Mouse (Mus musculus) CH12.LX (cell line): Measurements from ENCODE around the gene Ndufaf3. TPM values are rescaled to one million over a fixed set of nuclear protein-coding genes. Genes with fewer than 3 reads are reported as not detected.
"Not testable (repeated sequence)": the region's sequence is repeated elsewhere in the genome, so short reads cannot be mapped to it uniquely, and the experiment has no call there.

ENCODE experiments used
- DNase-seq: peaks from one replicate; pipeline ENCODE4 v3.0.0-alpha.2; 2013; ENCODE audit errors: extremely low read depth
- H3K27ac ChIP-seq: 2 replicates; pipeline ENCODE4 v1.5.1; 2012; ENCODE audit warnings: low read depth, mild to moderate bottlenecking, control low read depth, moderate library complexity; ENCODE audit not compliant: insufficient read depth
- H3K27me3 ChIP-seq: replicated peaks from 2 replicates; pipeline ENCODE3; 2012; ENCODE audit warnings: inconsistent platforms
- H3K36me3 ChIP-seq, 2 experiments: replicated peaks in 1 of 2; 2 replicates each; pipeline versions ENCODE3 to v1.6.1; 2012; ENCODE audit warnings: inconsistent platforms in 1 of 2, low read length in 1 of 2, mild to moderate bottlenecking in 1 of 2, mixed read lengths in 1 of 2, moderate library complexity in 1 of 2; ENCODE audit not compliant: control insufficient read depth in 1 of 2, insufficient read depth in 1 of 2
- H3K4me1 ChIP-seq, 2 experiments: 2 replicates each; pipeline ENCODE4 v1.6.1; 2012; ENCODE audit warnings: inconsistent platforms in 1 of 2, moderate library complexity in 1 of 2; ENCODE audit not compliant: insufficient read depth in 2 of 2, control insufficient read depth in 1 of 2
- H3K4me2 ChIP-seq: 2 replicates; pipeline ENCODE4 v1.6.1; 2012; ENCODE audit warnings: low read depth, mild to moderate bottlenecking, control low read depth; ENCODE audit not compliant: poor library complexity, insufficient read depth, severe bottlenecking
- H3K4me3 ChIP-seq, 3 experiments: fragments of 150-350 bp in 1 of 3; sonication (generic) in 1 of 3; replicated peaks in 1 of 3; 2 replicates each; pipeline versions ENCODE3 to v1.5.1; 2011 to 2012; ENCODE audit warnings: low read depth in 2 of 3, low read length in 2 of 3, mild to moderate bottlenecking in 2 of 3, moderate library complexity in 2 of 3, control low read depth in 1 of 3, improper control_type of control experiment in 1 of 3, inconsistent platforms in 1 of 3, mixed read lengths in 1 of 3; ENCODE audit not compliant: poor library complexity in 1 of 3
- H3K79me2 ChIP-seq: replicated peaks from 2 replicates; pipeline ENCODE4 v1.6.1; 2012; ENCODE audit warnings: mild to moderate bottlenecking, moderate library complexity; ENCODE audit not compliant: control insufficient read depth, poor library complexity, insufficient read depth, severe bottlenecking; ENCODE audit errors: extremely low read depth
- H3K9ac ChIP-seq: 2 replicates; pipeline ENCODE4 v1.6.1; 2012; ENCODE audit warnings: low read depth, mild to moderate bottlenecking, control low read depth, moderate library complexity; ENCODE audit not compliant: insufficient read depth
- H3K9me3 ChIP-seq: replicated peaks from 2 replicates; pipeline ENCODE3; 2012; ENCODE audit warnings: low read length, inconsistent platforms, mixed read lengths
- BHLHE40 ChIP-seq: IDR thresholded peaks from 2 replicates; pipeline ENCODE4 v1.6.1; 2011; ENCODE audit warnings: mild to moderate bottlenecking, low read depth, low read length, improper control_type of control experiment
- KAT2A ChIP-seq: IDR thresholded peaks from 2 replicates; pipeline ENCODE4 v1.6.1; 2012; ENCODE audit warnings: low read length, improper control_type of control experiment, inconsistent platforms; ENCODE audit not compliant: insufficient replicate concordance
- MAFK ChIP-seq: IDR thresholded peaks from 2 replicates; pipeline ENCODE4 v1.6.1; 2011; ENCODE audit warnings: low read length, improper control_type of control experiment; ENCODE audit not compliant: insufficient replicate concordance
- MAX ChIP-seq: IDR thresholded peaks from 2 replicates; pipeline ENCODE4 v1.6.1; 2011; ENCODE audit warnings: low read length, improper control_type of control experiment
- MAZ ChIP-seq: IDR thresholded peaks from 2 replicates; pipeline ENCODE4 v1.6.1; 2012; ENCODE audit warnings: low read depth, mild to moderate bottlenecking, inconsistent platforms, low read length, improper control_type of control experiment, moderate library complexity
- MYC ChIP-seq: IDR thresholded peaks from 2 replicates; pipeline ENCODE4 v1.6.1; 2011; ENCODE audit warnings: low read depth, mild to moderate bottlenecking, improper control_type of control experiment, low read length
- USF1 ChIP-seq: IDR thresholded peaks from 2 replicates; pipeline ENCODE4 v1.6.1; 2014; ENCODE audit warnings: low read depth, mild to moderate bottlenecking, inconsistent platforms, low read length, improper control_type of control experiment
- ZMIZ1 ChIP-seq: IDR thresholded peaks from 2 replicates; pipeline ENCODE4 v1.6.1; 2012; ENCODE audit warnings: low read depth, mild to moderate bottlenecking, inconsistent platforms, low read length, improper control_type of control experiment
- dilution Hi-C: fragments of 300-500 bp; cut with MboI; formaldehyde crosslinking; loops from 2 replicates; pipeline ENCODE4 v1.14.3; 2020; ENCODE audit warnings: low sequenced_read_pairs; ENCODE audit not compliant: extremely low pct_unique_long_range_greater_than_20kb, extremely low pct_ligation_motif_present
- in situ Hi-C: fragments of 300-500 bp; cut with MboI; formaldehyde crosslinking; loops from 3 replicates; pipeline ENCODE4 v1.14.3; 2019; ENCODE audit warnings: low sequenced_read_pairs, low pct_ligation_motif_present, low pct_unique_long_range_greater_than_20kb, mixed read lengths
- polyA plus RNA-seq: library from polyadenylated mRNA; unstranded; fragments of >175 nt; gene quantifications from 2 replicates; pipeline ENCODE4 v1.2.1, GENCODE M21; 2012; ENCODE audit warnings: low read depth; ENCODE audit not compliant: insufficient read length
- total RNA-seq, 2 experiments: library from RNA; depleted of rRNA; stranded (reverse); fragments of 300-350 nt in 1 of 2; fragments of >200 nt in 1 of 2; gene quantifications; 2 replicates each; pipeline ENCODE4 v1.2.3; 2012 to 2014

Gene Ndufaf3
- total and polyA plus RNA-seq, 3 experiments: 15.7 to 27.2 (median 25.7) TPM

DNA sequence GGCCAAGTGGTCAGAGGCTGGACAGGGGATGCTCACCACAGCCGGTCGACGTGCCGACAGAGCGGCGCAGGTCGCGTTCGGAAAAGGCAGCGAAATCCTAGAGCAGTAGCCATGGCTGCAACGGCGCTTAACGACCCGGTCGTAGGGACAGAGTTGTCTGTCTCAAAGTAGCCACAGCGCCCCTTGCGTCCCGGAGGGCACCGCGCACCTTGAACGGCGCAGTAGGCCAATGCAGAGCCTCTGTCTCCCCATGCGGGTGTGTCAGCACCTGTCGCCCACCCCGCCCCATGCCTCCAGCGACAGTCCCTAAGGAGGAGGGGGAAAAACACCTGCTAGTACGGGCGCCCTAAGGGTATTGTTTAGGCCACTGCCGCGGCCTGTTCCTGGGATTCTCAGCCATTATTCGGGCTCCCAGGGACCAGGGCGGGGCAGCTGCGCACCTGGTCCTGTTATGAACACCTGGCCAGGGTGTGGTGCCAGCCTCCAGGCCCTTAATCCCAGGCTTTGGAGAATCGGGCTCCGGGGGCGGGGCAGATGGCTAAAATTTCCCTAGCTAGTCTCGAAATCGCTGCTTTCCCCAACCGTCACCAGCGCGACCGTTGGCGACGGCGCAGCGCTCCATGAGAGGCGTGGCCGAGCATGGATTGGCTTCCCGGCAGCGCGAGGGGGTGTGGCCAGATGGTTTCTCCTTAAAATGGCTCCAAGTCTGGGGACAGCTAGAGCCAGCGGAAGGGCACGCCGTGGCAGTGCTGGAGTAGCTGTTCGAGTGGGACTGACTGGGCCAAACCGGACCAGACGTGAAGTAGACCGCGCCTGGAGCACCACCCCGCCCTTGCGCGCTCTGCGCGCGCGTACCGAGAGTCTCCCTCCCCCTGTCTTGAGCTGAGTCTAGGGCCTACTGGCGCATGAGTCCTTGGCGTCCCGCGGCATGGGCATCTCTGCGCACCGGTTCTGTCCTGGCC lies at the start of gene Ndufaf3 (continued):
- TF ChIP-seq USF1: no peak

DNA sequence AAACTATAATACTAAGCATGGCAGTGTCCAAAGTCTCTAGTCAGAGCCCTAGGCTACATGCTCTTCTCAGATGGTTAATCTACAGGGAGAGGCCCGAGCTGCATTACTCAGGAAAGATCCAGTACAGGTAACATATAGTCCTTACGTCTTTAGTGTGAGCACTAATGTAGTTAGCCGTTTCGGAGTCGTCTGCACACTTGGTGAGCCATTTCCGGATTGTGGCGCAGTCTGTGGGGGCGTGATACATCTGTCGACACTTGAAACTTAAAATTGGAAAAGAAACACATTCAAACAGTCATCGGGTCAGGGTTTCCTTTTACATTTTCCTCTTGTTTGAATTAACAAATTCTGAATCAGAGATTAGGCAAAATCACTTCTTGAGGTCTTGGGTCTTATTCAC lies 44.3 kb upstream of the Ndufaf3 start:
- dilution Hi-C loops: no loop called here
- Histone ChIP-seq H3K79me2 (no peaks in the 10 kb centered on the region), H3K36me3 (peaks cover 64 to 94% of the 10 kb centered on the region in 2 experiments), H3K9me3 (no peaks in the 10 kb centered on the region), H3K27me3 (no peaks in the 10 kb centered on the region), H3K9ac (no peak overlapping the region), H3K4me1 (peaks cover 0 to 6% of the 10 kb centered on the region in 2 experiments; a peak in 1 of 4 replicates), H3K4me2 (no peak overlapping the region), H3K27ac (no peak overlapping the region), H3K4me3 (no peak overlapping the region)
- TF ChIP-seq MAZ: no peak
- no peak for TF ChIP-seq KAT2A
- TF ChIP-seq MAFK: no peak
- TF ChIP-seq ZMIZ1: no peak
- DNase-seq: no peak
- in situ Hi-C loops: no loop called here

DNA sequence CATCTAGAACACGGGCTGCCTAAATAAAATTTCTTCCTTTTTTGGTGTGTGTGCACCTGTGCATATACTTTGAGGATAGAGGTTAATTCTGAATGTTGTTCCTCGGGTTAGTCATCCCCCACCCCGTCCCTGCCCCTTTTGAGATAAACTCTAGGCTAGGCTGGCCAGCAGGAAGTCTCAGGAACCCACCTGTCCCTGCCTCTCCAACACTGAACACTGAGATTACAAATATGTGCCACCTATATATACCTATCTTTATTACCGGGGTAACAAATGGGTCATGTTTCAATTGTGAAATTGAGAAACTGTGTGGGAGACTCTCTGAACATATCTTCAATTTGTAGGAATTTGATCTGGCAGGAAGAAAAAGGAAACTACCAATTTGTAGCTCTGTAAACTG lies 41.7 kb upstream of the Ndufaf3 start:
- Histone ChIP-seq H3K4me2 (no peak overlapping the region), H3K79me2 (no peaks in the 10 kb centered on the region), H3K4me3 (no peak overlapping the region), H3K9ac (no peak overlapping the region), H3K9me3 (no peaks in the 10 kb centered on the region), H3K27ac (no peak overlapping the region), H3K27me3 (no peaks in the 10 kb centered on the region), H3K4me1 (peaks cover 0 to 6% of the 10 kb centered on the region in 2 experiments; a peak in 1 of 4 replicates), H3K36me3 (peaks cover 68 to 89% of the 10 kb centered on the region in 2 experiments)
- dilution Hi-C loops (no loop called here), in situ Hi-C loops (no loop called here)
- TF ChIP-seq MYC (no peak), MAX (no peak), BHLHE40 (no peak)
- no peak for DNase-seq

DNA sequence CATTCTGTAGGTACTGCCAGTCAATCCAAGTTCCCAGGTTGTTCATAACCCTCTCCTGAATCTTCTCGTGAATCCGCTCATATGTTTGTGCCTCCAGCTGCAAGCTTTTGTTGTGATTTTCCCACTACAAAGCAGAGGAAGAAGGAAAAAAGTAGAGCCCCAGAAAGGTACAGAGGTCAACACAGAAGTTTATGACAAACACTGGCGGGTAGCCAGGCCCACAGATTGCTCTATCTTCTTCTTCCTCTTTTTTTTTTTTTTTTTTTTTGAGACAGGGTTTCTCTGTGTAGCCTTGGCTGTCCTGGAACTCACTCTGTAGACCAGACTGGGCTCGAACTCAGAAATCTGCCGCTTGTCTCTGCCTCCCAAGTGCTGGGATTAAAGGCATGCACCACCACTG lies 40.7 kb upstream of the Ndufaf3 start:
- H3K27ac ChIP-seq, H3K9ac ChIP-seq, DNase-seq, dilution Hi-C loops, H3K79me2 ChIP-seq, in situ Hi-C loops, H3K4me2 ChIP-seq, H3K9me3 ChIP-seq, H3K4me1 ChIP-seq, H3K4me3 ChIP-seq, H3K27me3 ChIP-seq: not testable (repeated sequence)
- H3K36me3 ChIP-seq: peaks cover 68 to 89% of the 10 kb centered on the region in 2 experiments
